8 mouse cellular contexts compared by ENCODE assay signal in the genomic region with DNA sequence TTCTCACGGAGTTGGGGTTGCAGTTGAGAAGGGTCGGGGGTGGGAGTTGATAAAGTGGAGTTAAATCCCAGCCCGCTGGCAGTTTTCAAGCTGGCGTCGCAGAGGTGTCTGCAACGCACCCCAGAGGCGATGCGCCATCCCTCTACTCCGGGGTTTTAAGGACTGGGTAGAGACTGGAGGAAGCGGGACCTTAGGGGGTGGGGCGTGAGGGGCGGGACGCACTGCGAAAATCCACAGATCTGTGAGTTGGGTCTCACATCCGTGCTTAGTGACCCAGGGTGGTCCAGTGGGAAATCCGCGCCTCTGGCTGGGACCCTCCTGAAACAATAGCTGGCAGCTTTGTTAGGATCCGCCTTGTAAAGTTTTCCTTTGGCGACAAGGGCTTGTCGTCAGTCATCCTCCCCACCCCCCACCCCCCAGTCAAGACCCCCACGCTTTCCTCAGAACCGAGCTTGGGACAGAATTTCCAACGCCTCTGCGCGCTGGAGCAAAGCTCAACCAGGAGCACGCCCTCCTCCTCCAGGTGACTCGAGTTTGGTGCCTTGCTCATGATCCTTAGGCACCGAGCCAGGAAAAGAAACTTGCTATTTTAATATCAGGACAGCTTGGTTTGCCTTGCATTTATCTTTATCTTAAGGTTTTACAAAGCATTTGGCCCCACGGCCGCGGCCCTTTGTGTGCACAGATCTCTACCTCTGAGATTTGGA. TPM values are rescaled to one million over a fixed set of nuclear protein-coding genes. Genes with fewer than 3 reads are reported as not detected.
DNase-seq lines count a peak whose midpoint lies in the region; ATAC-seq and TF ChIP-seq lines count a peak whose summit lies in the region.

A gene (minus strand): TSS at position 131 of the 707 bp plus-strand sequence.

- peak within 1 kb of the TSS; percentile 52 for H3K4me3 ChIP-seq in left cerebral cortex, adult 2 months

- no peak for ATAC-seq in megakaryocyte progenitor cell, adult 5-6 weeks (replicated peaks; ENCODE audit: poor library complexity)

- H3K27ac ChIP-seq in left cerebral cortex, adult 2 months = no peak within 1 kb of the TSS

- DNase-seq in left cerebral cortex, adult 2 months (ENCODE audit: extremely low spot score in 1 of 2, low spot score in 2 of 2) = no peak
- DNase-seq in left cerebral cortex, adult 9 months (ENCODE audit: low spot score in 2 of 2) = no peak
- DNase-seq in adrenal gland, postnatal 10 days = peak; percentile 34
- DNase-seq in heart, adult 9 months (ENCODE audit: low spot score in 2 of 2) = peak; percentile 47 to 49
- DNase-seq in kidney, postnatal 10 days = peak; percentile 79
- DNase-seq in neural tube, embryonic 10.5 days (ENCODE audit: extremely low spot score, low spot score) = peak; percentile 63
- no peak for DNase-seq in gastrocnemius, postnatal 25 days

- TF ChIP-seq CTCF in left cerebral cortex, adult 2 months (IDR thresholded peaks at IDR 0.05) = no peak

- intact Hi-C loops in left cerebral cortex, adult 2 months (cut with DNase I) = no loop called here

RNA-seq across cellular contexts. Expression of the gene that starts here (rescaled TPM):
- total RNA-seq in left cerebral cortex, adult 2 months (2021) = 1 to 10 TPM; 3.6 to 4.1 TPM
- total RNA-seq in adrenal gland, postnatal 10 days (2021) = 10 to 100 TPM; 21.3 to 27.9 TPM
- total RNA-seq in gastrocnemius, postnatal 25 days (2021) = under 1 TPM; 0.27 to 0.54 TPM
- total RNA-seq in megakaryocyte progenitor cell, adult 5-6 weeks (2015) = 0.10 TPM in 1 of 2 replicates, not detected in the other
- 0.07 TPM in 1 of 2 replicates, not detected in the other for total RNA-seq in megakaryocyte progenitor cell, adult 5-6 weeks (2017)

Comparison
In these comparisons a context has a peak if more than half of its experiments do, and no peak if none do; other contexts are left out.
1. RNA of the gene that starts here (total RNA-seq): 21.3 to 27.9 TPM in adrenal gland, postnatal 10 days; 3.6 to 4.1 TPM in left cerebral cortex, adult 2 months, 0.27 to 0.54 TPM in gastrocnemius, postnatal 25 days and 0.07 to 0.10 TPM in megakaryocyte progenitor cell, adult 5-6 weeks; every median in the first group is over 4 times any median in the second.
2. DNase-seq: peak in adrenal gland, postnatal 10 days (single experiment), heart, adult 9 months (2 of 2), kidney, postnatal 10 days (single experiment) and neural tube, embryonic 10.5 days (single experiment); none in left cerebral cortex, adult 2 months (0 of 2), left cerebral cortex, adult 9 months (0 of 2) and gastrocnemius, postnatal 25 days (single experiment).